Mouse (Mus musculus): ENCODE measurements around the gene Rnf167. TPM values are rescaled to one million over a fixed set of nuclear protein-coding genes. Genes with fewer than 3 reads are reported as not detected.

The Rnf167 gene
- 10 to 100 TPM; 34.9 to 41.1 (median 38.1) TPM for total RNA-seq (2022)

DNA sequence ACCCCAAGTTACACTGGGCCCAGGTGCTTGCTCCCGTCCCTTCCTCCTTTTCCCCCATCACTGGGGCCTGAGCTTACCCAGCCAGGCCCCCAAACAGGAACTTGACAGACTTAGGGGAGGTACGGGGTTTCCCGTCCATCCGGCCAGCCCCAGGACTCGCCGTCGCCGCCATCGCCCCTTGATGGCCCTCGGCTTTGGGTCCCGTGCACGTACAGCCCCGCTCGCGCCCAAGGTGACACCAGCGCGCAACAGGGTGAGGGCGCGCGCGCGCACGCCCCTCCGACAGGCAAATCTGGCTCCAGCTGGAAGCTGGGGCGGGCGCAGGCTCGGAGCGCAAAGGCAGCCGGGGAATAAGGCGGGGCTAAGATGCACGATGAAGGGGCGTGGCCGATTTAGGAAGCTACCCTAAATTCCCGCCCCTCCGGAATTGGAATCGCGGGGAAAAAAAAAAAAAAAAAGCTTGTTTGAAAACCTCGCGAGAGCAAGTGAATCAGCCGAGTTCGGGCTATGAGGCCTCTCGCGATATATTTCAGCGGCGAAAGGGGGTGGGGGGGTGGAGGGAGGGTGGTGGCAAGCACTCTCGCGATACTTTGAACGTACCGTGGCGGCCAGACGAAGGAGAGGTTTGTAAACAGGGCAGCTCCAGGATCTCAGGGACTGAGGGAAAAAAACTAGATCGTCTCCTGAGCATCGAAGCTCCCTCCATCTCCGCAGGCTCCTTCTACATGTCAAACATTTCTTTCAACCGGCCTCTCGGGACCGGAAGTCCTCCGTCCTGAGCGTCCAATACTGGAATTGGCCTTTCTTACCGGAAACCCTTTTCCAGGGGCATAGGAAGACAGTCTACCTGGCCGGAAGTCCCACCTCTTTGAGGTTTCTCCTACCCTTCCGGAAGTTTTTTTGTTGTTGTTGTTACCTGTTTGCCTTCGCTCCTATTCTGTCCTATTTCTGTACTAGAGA lies at the start of gene Rnf167, which contains the start of gene Slc25a11:
TSS of gene Rnf167 (plus strand) at position 545 of the 960 bp plus-strand sequence.
TSS of gene Slc25a11 (minus strand) at position 789 of the 960 bp plus-strand sequence.
- peak; percentile 93 to 97 for DNase-seq (ENCODE audit: low spot score in 2 of 2)

DNA sequence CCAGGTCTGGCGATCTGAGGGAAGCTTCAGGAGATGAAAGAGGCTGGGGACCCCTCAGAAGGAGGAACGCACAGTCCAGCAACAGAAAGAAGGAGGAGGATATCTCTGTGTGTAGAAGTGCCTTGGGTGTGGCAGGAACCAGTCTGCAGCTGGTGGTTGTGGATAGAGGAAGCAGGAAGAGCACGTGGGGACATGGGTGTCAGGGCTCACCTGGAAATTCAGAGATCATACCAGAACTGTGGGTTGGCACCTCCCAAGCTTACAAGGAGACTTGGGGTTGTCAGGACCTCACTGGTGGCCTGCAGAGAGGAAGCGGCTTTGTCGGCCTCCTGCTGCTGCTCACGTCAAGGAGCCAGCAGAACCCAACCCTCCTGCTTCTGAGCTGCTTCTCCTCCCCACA lies 49.7 kb upstream of the Rnf167 start:
- DNase-seq (ENCODE audit: low spot score in 2 of 2), result no peak

DNA sequence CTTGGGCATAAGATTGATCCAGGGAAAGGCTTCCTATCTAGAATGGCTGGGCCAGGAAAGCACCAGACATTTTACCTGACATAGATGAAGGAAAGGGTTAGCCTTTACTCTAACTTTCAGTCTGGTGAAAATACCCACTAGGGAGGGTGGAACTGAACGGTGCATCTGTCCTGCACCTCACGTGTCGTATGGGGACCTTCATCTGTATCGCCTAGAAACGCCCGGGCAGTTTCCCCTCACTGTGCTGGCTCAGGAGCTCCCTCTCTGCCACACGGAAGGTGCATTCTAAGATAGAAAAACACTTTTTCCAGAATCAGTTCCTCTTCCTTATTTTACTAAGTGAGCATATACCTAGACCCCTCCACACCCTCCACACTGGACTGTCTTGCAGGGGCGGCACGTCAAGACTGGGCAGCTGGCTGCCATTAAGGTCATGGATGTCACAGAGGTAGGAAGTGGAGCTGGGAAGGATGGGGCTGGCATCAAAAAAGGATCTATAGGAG lies 48.5 kb upstream of the Rnf167 start:
- DNase-seq (ENCODE audit: low spot score in 2 of 2), result no peak

DNA sequence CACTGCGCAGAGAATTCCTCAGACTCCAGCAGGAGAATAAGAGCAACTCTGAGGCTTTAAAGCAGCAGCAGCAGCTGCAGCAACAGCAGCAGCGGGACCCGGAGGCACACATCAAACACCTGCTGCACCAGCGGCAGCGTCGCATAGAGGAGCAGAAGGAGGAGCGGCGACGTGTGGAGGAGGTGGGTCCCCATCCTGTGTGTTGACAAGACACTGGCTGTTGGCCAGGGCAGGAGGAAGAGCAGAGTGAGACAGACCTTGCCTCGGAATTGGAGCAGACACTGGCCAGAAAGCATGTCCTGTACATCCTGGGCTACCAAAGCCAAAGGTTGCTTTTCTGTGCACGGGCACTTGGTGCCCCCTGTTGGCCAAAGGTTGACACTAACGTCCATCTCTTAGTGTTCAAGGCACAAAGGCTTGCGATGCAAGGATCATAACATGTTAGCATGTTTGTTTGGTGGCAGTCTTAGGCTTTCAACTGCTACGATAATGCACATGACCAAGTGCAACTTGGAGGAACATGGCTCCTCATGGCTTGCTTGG lies 41.9 kb upstream of the Rnf167 start:
- peak; percentile 58 to 68 for DNase-seq (ENCODE audit: low spot score in 2 of 2)

DNA sequence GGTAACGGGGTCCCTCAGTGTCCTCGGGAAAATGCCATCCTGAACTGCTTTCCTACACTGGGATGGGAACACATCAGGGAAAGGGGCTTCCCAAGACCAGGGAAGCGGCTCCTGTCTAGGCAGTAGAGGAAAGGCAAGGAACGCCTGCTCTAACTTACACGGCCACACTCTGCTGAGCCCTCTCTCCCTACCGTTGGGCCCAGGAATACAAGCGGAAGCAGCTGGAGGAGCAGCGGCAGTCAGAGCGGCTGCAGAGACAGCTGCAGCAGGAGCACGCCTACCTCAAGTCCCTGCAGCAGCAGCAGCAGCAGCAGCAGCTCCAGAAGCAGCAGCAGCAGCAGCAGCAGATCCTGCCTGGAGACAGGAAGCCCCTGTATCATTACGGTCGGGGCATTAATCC lies 40.3 kb upstream of the Rnf167 start:
- DNase-seq (ENCODE audit: low spot score in 2 of 2), result no peak

DNA sequence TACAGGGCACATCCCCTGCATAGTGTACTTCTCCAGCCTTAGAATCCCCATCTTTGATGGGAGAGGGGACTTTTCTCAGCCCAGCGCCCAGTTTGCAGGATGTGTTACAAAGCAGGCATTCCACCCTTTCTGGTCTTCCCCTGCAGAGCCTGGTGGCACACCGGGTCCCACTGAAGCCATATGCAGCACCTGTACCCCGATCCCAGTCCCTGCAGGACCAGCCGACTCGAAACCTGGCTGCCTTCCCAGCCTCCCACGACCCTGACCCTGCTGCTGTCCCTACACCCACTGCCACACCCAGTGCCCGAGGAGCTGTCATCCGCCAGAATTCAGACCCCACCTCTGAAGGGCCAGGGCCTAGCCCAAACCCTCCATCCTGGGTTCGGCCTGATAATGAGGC lies 39.4 kb upstream of the Rnf167 start:
- no peak for DNase-seq (ENCODE audit: low spot score in 2 of 2)

DNA sequence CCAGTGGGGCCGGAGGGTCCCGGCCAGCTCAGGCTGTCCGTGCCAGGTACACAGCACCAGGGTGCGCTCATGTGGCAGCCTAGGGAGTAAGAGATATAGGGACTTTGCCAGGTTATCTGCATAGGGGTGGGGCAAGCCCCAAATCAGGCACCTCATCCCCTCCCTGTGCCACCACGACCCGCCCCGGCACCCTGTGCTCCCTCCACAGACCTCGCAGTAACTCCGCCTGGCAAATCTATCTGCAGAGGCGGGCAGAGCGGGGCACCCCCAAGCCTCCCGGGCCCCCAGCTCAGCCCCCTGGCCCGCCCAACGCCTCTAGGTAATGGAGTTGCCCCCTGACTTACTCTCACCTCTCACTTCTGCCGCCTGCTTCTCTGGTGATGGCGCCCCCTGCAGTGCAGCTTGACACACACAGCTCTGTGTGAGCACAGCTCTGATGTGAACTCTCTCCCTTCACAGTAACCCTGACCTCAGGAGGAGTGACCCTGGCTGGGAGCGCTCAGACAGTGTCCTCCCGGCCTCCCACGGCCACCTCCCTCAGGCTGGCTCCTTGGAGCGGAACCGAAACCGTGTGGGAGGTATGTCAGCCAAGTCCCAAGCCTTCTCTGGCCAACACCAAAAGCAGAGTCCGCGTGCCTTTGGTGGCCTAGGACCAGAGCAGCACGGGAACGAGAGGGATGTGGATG lies 38.5 kb upstream of the Rnf167 start:
- no peak for DNase-seq (ENCODE audit: low spot score in 2 of 2)

DNA sequence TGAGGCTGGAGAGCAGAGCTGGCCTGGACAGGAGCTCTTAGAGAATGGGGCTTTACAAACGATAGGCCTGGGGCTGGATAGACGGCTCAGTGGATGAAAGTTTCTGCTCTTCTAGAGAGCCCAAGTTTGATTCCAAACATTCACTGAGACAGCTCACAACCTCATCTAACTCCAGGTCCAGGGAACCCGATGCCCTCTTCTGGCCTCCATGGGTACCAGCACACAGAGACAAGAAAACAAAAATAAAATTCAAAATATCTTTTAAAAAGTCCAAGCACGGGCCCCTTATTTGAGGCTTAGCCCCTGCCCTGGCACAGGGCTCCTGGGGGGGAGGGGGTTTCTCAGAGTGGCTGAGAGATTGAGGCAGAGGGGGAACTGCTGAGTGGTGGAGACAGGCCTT lies 36.3 kb upstream of the Rnf167 start:
- DNase-seq (ENCODE audit: low spot score in 2 of 2), result no peak

DNA sequence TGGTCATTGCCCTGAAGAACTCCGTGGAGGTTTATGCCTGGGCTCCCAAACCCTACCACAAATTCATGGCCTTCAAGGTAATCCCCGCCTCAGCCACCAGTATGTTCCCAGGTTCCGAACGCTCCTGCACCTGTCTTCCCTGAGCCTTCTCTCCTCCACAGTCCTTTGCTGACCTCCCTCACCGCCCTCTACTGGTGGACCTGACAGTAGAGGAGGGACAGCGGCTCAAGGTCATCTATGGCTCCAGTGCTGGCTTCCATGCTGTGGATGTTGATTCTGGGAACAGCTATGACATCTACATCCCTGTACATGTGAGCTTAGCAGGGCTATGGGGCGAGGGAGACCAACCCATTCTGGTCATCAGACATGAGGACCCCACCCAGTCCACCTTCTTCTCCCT lies 34.5 kb upstream of the Rnf167 start:
- DNase-seq (ENCODE audit: low spot score in 2 of 2), result peak in 1 of 2 experiments; percentile 2

DNA sequence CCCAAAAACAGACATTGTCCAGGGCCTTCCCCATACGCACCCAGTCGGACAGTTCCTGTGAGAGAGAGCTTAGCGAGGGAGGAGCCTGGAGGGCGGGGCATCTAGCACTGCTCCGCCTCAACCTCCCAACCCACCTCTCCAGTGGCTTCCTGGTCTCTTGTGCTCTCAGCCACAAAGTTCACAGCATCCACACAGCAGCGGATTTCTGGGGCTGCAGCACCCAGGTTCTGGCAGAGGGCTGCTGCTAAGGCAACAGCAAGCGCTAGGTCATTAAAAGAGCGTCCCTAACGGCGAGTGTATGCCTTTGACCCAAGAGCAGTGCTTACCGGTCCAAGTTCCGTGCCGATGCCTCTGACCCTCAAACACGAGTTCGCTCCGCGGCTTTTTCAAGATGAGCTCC lies 32.0 kb upstream of the Rnf167 start:
- peak; percentile 50 to 54 for DNase-seq (ENCODE audit: low spot score in 2 of 2)

DNA sequence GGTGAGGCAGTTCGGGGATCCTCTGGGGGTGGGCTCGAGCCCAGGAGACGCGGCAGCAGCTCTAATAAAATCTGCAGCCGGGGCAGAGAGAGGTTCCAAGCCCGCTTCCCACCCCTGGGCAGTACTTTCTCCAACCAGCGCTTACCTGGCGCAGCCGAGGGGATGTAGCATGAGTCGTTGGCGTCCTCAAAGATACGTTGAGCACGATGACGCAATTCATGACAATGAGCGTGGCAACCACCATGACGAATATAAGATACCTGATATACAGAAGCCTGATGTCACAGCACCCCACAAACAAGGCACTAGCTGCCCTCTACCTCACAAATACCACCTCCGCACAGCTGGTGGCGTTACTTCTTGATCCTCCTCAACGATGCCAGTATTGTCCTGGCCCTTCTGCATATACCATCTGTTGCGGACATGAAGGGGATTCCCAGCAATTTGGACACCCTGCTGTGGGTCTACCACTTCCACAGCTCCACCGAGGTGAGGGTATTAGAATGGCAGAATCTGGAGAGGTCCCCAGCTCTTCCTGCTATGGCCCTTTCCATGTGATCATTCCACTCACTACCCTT lies 31.4 kb upstream of the Rnf167 start, which contains the start of gene 4930544D05Rik:
TSS of gene 4930544D05Rik (plus strand) at position 333 of the 578 bp plus-strand sequence.
- DNase-seq (ENCODE audit: low spot score in 2 of 2), result peak in 1 of 2 experiments; percentile 1

DNA sequence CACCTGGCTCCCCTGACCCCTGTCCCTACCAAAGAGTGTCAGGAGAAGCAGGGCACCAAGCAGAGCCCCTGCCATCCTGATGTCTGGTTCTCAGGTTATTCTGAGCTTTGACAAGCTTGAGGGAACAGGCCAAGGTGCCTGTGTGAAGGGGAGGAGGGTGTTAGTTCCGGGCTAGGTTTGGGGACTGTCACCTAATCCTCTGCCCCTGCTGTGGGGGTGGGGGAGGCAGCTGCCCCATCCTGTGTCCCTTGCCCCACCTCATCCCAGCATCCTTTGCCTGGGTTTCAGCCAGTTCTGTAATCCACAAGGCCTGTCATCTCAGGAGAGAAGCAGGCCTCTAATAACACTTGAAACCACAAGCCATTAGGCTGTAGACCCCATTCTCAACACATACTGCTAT lies 27.9 kb upstream of the Rnf167 start, which contains the start of gene Chrne:
TSS of gene Chrne (minus strand) at position 116 of the 400 bp plus-strand sequence.
- DNase-seq (ENCODE audit: low spot score in 2 of 2), result peak; percentile 48 to 68

DNA sequence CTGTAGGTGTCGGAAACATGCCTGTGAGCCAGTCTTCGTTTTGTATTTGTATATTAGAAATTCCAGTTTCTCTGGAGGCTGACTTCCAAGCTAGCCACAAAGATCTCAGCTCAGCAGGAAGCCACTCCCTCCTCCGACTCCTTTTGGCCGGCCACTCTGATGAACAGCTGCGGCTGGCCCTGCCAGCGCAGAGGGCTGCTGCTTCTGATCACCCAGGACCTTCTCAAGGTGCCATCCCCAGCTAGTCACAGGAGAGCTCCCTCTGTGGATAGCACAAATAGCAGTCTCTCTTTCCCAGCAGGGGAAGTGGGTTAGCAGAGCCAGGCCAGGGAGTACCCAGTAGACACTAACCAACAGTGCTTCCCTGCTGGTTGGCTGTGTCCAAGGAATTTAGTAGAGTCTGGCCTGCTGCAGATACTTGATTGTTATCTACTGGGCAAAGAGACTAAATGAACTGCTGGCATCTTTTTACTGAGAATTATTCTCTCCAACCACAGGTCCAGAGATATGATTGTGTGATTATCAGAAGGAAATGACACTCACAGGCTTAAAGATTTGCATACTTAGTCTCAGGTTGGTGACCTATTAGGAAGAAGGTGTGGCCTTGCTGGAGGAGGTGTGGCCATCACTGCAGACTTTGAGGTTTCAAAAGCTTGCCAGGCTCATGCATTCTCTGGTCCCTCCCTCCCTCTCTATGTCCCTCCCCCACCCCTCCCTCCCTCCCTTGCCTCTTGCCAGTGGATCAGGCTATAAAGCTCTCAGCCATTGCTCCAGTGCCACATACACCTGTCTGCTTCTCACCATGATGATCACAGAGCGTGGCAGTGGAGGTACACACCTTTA lies 24.8 kb upstream of the Rnf167 start:
- peak in 1 of 2 experiments; percentile 67 for DNase-seq (ENCODE audit: low spot score in 2 of 2)

DNA sequence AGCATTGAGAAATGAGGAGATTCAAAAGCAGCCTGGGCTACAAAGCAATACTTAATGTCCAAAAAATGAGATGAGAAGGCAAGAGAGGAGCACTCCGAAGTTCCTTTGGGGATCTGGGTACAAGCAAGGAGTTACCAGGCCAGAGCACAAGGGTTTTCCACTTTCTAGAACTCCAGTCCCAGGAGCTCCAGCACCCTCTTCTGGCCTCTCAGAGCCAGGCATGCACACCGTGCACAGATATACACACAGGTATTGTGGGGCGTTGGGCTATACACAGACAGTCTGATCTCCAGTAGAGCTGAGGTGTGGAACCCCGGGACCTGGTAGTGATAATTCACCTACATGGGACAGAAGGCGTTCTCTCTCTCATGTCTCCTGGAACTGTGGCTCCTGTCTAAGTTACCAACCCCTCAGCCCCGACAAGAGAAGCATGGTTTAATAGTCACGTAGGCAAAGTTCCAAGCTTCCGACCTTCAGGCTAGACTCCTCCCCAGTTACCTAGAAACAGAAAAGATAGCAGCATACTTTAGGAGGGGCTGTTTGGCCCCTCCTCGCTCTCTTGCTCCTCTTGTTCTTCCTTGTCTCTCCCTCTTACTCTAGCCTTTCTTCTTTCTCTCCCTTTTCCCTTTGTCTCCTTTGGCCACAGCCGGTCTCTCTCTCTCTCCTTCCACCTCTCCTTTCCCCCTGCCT lies 23.8 kb upstream of the Rnf167 start:
- no peak for DNase-seq (ENCODE audit: low spot score in 2 of 2)

DNA sequence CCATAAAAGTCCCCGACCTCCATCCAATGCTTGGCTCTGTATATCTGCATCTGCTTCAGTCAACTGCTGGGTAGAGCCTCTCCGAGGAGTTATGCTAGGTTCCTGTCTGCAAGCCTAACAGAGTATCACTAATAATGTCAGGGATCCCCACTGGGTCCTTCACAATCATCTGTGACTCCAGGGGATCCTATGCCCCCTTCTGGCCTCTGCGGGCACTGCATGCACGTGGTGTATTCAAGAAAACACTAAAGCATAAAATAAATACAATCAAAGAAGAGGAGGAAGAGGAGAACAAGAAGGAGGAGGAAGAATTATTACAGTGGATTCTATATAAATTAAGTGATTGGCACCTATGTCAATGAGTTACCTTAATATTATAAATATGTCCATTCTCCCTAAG lies 21.6 kb upstream of the Rnf167 start:
- DNase-seq (ENCODE audit: low spot score in 2 of 2), result peak in 1 of 2 experiments; percentile 22

DNA sequence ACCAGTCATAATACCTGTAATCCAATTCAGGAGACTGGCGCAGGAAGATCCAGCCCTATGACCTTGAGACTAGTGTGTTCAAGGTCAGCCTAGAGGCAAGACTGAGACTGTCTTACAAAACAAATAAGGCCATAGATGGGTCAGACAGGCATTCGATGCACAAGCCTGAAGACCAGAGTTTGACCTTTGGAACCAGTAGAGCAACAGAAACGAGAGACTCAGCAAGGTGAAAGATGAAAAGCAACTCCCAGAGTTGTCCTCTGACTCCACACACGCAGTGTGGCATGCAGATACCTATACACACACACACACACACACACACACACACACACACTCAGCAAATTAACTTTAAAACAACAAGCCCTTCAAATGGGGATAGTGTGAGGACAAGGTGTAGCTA lies 20.2 kb upstream of the Rnf167 start:
- DNase-seq (ENCODE audit: low spot score in 2 of 2), result no peak

DNA sequence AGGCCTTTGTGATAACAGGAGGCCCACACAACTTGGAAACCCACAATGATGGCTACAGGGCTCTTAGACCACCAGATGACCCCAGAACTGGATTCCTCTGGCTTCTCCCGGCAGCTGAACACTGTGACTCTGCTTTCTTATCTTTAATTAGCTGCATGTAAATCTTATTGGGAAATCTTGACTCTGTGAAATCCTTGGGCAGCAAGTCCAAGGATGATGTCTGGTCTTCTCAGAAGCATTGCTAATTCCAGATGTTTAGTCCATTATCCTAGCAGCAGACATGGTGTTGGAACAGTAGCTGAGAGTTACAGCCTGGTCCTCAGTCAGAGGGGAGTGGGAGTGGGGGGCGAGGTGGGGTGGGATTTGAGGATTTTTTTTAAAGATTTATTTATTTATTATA lies 18.6 kb upstream of the Rnf167 start:
- DNase-seq (ENCODE audit: low spot score in 2 of 2), result no peak

DNA sequence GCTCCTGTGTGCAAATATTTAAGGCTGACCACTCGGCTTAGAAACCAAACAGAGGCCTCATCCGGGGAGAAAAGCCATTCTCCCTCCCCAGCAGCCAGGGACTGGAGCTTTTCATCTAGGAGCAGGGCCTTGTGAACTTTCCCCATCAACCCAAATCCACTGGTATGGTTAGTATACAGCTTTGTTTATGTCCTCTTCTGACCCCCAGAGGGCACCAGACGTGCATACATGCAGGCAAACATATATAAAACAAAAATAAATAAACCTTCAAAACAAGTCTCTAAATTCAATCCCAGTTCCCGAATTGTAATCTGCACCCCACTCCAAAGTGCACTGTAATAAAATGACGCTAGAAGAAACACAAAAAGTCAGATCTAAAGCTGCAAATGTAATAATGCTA lies 17.5 kb upstream of the Rnf167 start:
- peak in 1 of 2 experiments; percentile 2 for DNase-seq (ENCODE audit: low spot score in 2 of 2)

DNA sequence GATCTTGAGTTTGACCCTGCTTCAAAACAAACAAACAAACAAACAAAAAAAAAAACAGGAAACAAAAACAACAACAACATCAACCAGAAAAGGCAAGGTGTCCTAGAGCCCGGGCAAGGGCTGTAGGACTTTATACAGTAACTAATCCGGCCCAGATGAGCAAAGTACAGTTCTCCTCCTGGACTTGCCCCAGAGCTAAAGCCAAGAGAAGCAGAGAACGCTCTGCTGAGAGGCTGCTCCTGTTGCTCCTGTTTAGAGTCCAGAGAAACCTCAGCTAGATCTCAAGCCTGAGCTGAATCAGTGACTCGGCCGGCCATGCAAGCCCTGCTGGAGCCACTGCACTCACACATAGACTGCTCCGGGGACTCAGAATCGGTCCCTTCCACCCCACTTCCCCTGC lies 16.9 kb upstream of the Rnf167 start:
- DNase-seq (ENCODE audit: low spot score in 2 of 2), result peak in 1 of 2 experiments; percentile 2

DNA sequence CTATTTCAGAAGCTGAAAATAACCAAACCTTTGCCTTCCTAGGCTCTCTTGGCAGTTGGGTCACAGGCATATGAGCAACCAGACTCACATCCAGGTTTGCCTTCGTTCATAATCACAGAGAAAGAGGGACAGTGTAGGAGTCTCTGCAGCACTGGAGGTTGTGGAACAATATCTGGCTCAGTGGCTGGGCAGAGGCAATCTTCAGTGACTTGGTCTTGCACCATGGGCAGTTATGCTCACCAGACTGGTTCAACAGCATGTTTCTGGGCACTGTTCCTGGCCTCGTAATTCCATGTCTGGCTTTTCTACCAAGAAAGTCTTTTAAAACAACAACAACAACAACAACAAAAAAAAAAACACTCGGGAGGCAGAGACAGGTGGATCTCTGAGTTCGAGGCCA lies 11.4 kb upstream of the Rnf167 start:
- DNase-seq (ENCODE audit: low spot score in 2 of 2), result peak in 1 of 2 experiments; percentile 1

All from gastrocnemius, adult 8-10 months (tissue).